Mouse (Mus musculus) liver, embryonic 14.5 days (tissue): ENCODE measurements around the gene Lrch3. TPM values are rescaled to one million over a fixed set of nuclear protein-coding genes. Genes with fewer than 3 reads are reported as not detected.
"Not testable (repeated sequence)": the region's sequence is repeated elsewhere in the genome, so short reads cannot be mapped to it uniquely, and the experiment has no call there.

Experiments
- ATAC-seq: fragments of 200-750 bp; cut with Nextera tagmentation; 2 replicates; pipeline ENCODE4 v1.8.0; 2017; ENCODE audit warnings: moderate number of reproducible peaks, mild to moderate bottlenecking, moderate library complexity; ENCODE audit not compliant: insufficient read depth
- DNase-seq, 3 experiments: peaks; one replicate each; pipeline ENCODE4 v3.0.0-alpha.2; 2012 to 2013; ENCODE audit warnings: low read depth in 3 of 3, low spot score in 3 of 3
- H3K27ac ChIP-seq: fragments of 300-500 bp; sonication (generic); 2 replicates; pipeline ENCODE4 v1.5.1; 2014; ENCODE audit warnings: moderate library complexity, mild to moderate bottlenecking, control low read depth, inconsistent platforms
- H3K27me3 ChIP-seq: fragments of 300-500 bp; sonication (generic); 2 replicates; pipeline ENCODE4 v1.6.1; 2014; ENCODE audit warnings: mild to moderate bottlenecking, low read length, moderate library complexity; ENCODE audit not compliant: control insufficient read depth, insufficient read depth
- H3K36me3 ChIP-seq: fragments of 300-500 bp; sonication (generic); replicated peaks from 2 replicates; pipeline ENCODE4 v1.6.1; 2014; ENCODE audit warnings: low read depth; ENCODE audit not compliant: control insufficient read depth, insufficient read depth
- H3K4me1 ChIP-seq, 2 experiments: fragments of 200-500 bp in 1 of 2; fragments of 300-500 bp in 1 of 2; sonication (generic) in 1 of 2; replicated peaks; 2 replicates each; pipeline ENCODE4 v1.6.1; 2012 to 2014; ENCODE audit warnings: antibody characterized with exemption in 1 of 2, inconsistent platforms in 1 of 2, low read length in 1 of 2; ENCODE audit not compliant: control insufficient read depth in 2 of 2, insufficient read depth in 2 of 2
- H3K4me2 ChIP-seq: fragments of 300-500 bp; sonication (generic); 2 replicates; pipeline ENCODE4 v1.6.1; 2014; ENCODE audit warnings: low read depth, mild to moderate bottlenecking, control low read depth, moderate library complexity
- H3K4me3 ChIP-seq, 2 experiments: fragments of 200-500 bp in 1 of 2; fragments of 300-500 bp in 1 of 2; sonication (generic) in 1 of 2; 2 replicates each; pipeline ENCODE4 v1.5.1; 2012 to 2014; ENCODE audit warnings: low read depth in 2 of 2, low read length in 2 of 2, mild to moderate bottlenecking in 2 of 2, control low read depth in 1 of 2, inconsistent platforms in 1 of 2, moderate library complexity in 1 of 2; ENCODE audit not compliant: insufficient read depth in 1 of 2
- H3K9ac ChIP-seq: fragments of 300-500 bp; sonication (generic); replicated peaks from 2 replicates; pipeline ENCODE4 v1.6.1; 2014; ENCODE audit warnings: mild to moderate bottlenecking, control low read depth, moderate library complexity
- H3K9me3 ChIP-seq: fragments of 300-500 bp; sonication (generic); 2 replicates; pipeline ENCODE4 v1.6.1; 2016; ENCODE audit warnings: low read length, mixed read lengths; ENCODE audit not compliant: control insufficient read depth
- CTCF ChIP-seq: IDR thresholded peaks from 2 replicates; pipeline ENCODE4 v1.5.1; 2016; ENCODE audit warnings: antibody characterized with exemption, low read depth, control low read depth
- EP300 ChIP-seq: IDR thresholded peaks from 2 replicates; pipeline ENCODE4 v1.6.1; 2016; ENCODE audit warnings: antibody characterized with exemption, low read depth
- WGBS: fragments of 180-500 bp; shearing (Covaris S2); extraction: QIAGEN DNeasy Blood & Tissue Kit; methylation state at CpG from one replicate; pipeline ENCODE4 v1.1.7; 2014; ENCODE audit not compliant: insufficient replicate concordance; 5-methylcytosine and 5-hydroxymethylcytosine counted together
- polyA plus RNA-seq, 2 experiments: library from polyadenylated mRNA; depleted of rRNA in 1 of 2; stranded (reverse) in 1 of 2; unstranded in 1 of 2; fragments of >200 nt; fragmentation: Nextera tagmentation in 1 of 2; extraction: Ambion mirVana in 1 of 2; gene quantifications; 2 replicates each; pipeline versions ENCODE4 v1.2.1 to v1.2.3; 2012 to 2014

The Lrch3 gene
- polyA plus RNA-seq, 2 experiments = 3.9 to 6.3 TPM

DNA sequence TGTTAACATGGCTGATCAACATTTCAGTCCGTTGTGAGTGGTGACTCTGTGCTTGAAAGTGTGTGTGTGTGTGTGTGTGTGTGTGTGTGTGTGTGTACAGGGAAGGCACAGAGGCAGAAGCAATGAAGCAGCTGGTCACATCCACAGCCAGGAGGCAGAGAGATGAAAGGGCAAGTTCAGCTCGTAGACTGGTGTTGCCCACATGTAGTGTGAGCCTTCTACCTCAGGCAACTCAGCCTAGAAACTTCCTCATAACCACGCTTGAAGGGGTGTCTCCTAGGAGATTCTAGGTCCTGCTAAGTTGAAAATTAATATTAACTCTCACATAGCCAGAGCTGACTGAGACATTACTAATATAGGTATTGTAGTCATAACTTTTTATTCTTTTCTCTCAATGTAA, 40.5 kb upstream of the Lrch3 start:
- H3K9ac ChIP-seq = no peak overlapping the region
- WGBS = 25% methylated on average over 3 of the region's 3 CpGs
- DNase-seq (no peak), ATAC-seq (no peak)
- H3K36me3 ChIP-seq = no peaks in the 10 kb centered on the region
- no peaks in the 10 kb centered on the region for H3K27me3 ChIP-seq
- no peak overlapping the region for H3K27ac ChIP-seq
- H3K9me3 ChIP-seq = no peaks in the 10 kb centered on the region
- H3K4me3 ChIP-seq = no peak overlapping the region
- TF ChIP-seq CTCF = no peak
- no peak for TF ChIP-seq EP300
- H3K4me2 ChIP-seq = no peak overlapping the region
- H3K4me1 ChIP-seq = peaks cover under 1 to 5% of the 10 kb centered on the region in 2 experiments

GRCm38 (mm10) chr16:32875281-32875680, 38.6 kb upstream of the Lrch3 start:
- not testable (repeated sequence) for H3K36me3 ChIP-seq, H3K27me3 ChIP-seq, H3K27ac ChIP-seq, DNase-seq, H3K4me2 ChIP-seq, H3K9me3 ChIP-seq, ATAC-seq, H3K9ac ChIP-seq, H3K4me3 ChIP-seq
- peaks cover 8 to 12% of the 10 kb centered on the region in 2 experiments for H3K4me1 ChIP-seq
- WGBS = 37% methylated on average over 1 of the region's 1 CpGs

DNA sequence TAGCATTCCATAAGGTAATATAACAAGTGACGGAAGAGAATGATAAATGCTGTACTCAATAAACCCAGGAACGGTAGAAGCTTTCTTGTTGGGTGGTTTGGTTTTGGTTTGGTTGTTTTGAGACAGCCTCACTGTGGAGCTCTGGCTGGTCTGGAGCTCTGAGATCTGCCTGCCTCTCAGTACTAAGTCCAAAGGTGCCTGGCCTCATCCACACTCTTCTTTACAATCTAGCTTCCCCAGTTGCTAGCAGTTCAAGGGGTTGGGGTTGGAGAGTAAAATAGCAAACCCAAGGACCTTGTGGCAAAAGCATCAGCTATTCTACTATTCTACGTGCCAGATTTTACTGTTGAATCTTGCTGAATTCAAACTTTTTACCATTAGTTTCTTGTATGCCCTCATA, 38.1 kb upstream of the Lrch3 start:
- Histone ChIP-seq H3K4me3 (no peak overlapping the region), H3K27ac (no peak overlapping the region), H3K36me3 (no peaks in the 10 kb centered on the region), H3K9ac (no peak overlapping the region), H3K4me2 (peak overlapping the region; percentile 89; the same call in 1 of the 2 replicates), H3K27me3 (no peaks in the 10 kb centered on the region), H3K9me3 (no peaks in the 10 kb centered on the region), H3K4me1 (peaks cover 8 to 12% of the 10 kb centered on the region in 2 experiments)
- WGBS = 70% methylated on average over 3 of the region's 3 CpGs
- DNase-seq = no peak
- no peak for TF ChIP-seq EP300
- TF ChIP-seq CTCF = no peak
- no peak for ATAC-seq

DNA sequence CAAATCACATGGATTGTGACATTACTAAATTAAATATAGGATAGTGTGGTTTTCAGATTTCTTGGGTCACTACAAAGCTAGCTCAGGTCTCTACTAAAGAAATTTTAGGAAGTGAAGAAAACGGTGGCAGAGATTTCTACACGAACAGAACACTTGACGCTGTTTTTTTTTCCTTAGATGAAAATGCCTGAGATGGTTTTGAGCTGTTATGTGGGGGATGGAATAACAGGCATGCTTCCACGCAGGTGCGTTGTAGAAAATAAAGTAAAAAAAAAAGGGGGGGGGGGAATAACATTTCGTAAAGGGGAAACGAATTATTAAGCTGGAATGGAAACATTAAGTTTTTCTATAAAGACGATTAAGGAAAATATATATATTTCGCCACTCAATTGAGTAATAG, 37.1 kb upstream of the Lrch3 start:
- Histone ChIP-seq H3K27ac (no peak overlapping the region), H3K9me3 (no peaks in the 10 kb centered on the region), H3K27me3 (no peaks in the 10 kb centered on the region), H3K4me3 (peak overlapping the region; percentile 62 to 78; a peak in 3 of 4 replicates), H3K4me2 (peak overlapping the region; percentile 89), H3K4me1 (peaks cover 8 to 12% of the 10 kb centered on the region in 2 experiments), H3K36me3 (no peaks in the 10 kb centered on the region), H3K9ac (no peak overlapping the region; the same call in 1 of the 2 replicates)
- WGBS = 24% methylated on average over 9 of the region's 9 CpGs
- no peak for TF ChIP-seq EP300
- no peak for TF ChIP-seq CTCF
- ATAC-seq = no peak
- no peak for DNase-seq

DNA sequence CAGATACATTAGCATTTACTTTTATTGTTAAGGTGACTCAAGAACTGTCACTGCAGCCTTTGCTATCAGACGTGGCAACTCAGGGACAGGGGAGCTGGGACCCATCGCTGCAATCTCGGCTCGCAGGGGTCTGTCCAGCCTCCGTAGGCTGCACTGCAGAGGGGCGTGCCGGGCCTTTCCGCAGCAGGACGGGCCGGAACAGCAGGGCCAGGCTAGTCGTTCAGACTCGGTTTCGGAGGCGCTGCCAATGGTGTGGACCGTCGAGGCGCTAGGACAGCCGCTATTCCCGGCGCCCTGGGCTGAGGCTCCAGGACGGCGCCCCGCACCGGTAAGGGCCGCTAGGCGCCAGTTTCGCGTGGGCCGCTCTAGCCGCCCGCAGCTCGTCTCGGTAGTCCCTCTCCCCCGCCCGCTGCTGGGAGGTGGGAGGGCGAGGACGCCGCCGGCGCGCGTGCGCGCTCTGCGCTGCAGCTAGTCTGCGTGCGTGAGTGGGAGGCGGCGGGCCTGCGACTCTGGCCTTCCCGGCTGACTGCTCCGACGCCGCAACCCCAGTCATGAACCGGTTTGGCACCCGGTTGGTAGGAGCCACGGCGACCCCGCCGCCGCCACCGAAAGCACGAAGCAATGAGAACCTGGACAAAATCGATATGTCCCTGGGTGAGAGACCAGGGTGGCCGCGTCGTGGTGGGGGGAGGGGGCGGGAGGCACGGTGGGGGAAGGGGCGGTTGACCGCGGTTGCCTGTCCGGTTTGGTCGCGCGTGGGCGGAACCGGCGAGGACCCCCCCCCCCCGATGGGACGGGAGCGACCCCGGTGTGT, 36.4 kb upstream of the Lrch3 start, which contains the start of the genes Fyttd1 and Rubcn:
TSS of gene Fyttd1 (plus strand) at position 158 of the 814 bp plus-strand sequence.
TSS of gene Rubcn (minus strand) at position 424 of the 814 bp plus-strand sequence.
- Histone ChIP-seq H3K27me3 (no peaks in the 10 kb centered on the region), H3K4me1 (peaks cover 8 to 12% of the 10 kb centered on the region in 2 experiments), H3K36me3 (no peaks in the 10 kb centered on the region), H3K9ac (peak within 1 kb of the TSS; percentile 71), H3K27ac (no peak within 1 kb of the TSS), H3K4me2 (peak within 1 kb of the TSS; percentile 89), H3K9me3 (no peaks in the 10 kb centered on the region), H3K4me3 (peak within 1 kb of the TSS; percentile 62 to 78)
- ATAC-seq (peak; percentile 96), DNase-seq (peak; percentile 83 to 84 (median 83))
- under 1% methylated on average over 78 of the region's 83 CpGs for WGBS
- TF ChIP-seq CTCF = peak; percentile 66
- TF ChIP-seq EP300 = no peak
